Mouse (Mus musculus) CD4-positive, CD25-positive, alpha-beta regulatory T cell, adult 4 months (primary cell): ENCODE measurements around the gene Nup107. TPM values are rescaled to one million over a fixed set of nuclear protein-coding genes. Genes with fewer than 3 reads are reported as not detected.
A peak's percentile ranks its signal among the peaks of the same experiment; 100 is the strongest.

ENCODE experiments used
- ATAC-seq: one replicate; pipeline ENCODE4 v1.8.0; 2017
- polyA plus RNA-seq, 2 experiments: library from polyadenylated mRNA; unstranded; fragments of 100-300 nt; shearing (Covaris generic); gene quantifications; one replicate each; pipeline ENCODE4 v1.2.1; 2017

Gene Nup107
- polyA plus RNA-seq, 2 experiments from 2014 or later, result 54.8 to 65.4 TPM

- ATAC-seq, result no peak
Measured at GRCm38 (mm10) chr10:117799806-117800205, 7.3 kb upstream of the Nup107 start.

- peak; percentile 26 for ATAC-seq
Measured at GRCm38 (mm10) chr10:117798436-117799035, 6.0 kb upstream of the Nup107 start.

DNA sequence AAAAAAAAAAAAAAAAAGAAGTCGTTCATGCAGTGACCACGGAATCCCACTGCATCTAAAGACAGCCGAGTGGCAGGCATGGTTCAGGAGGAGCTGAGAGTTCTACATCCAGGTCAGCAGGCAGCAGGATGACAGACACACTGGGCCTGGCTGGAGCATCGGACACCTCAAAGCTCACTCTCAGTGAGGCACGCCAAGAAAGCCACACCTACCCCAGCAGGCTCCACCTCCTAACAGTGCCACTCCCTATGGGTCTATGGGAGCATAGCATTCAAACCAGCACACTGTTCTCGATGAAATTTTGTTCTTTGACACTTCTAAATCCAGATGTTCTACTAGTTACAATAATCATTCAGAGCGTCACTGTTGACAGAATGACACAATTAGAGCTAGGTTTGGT is 5.2 kb upstream of the Nup107 start:
- no peak for ATAC-seq

- ATAC-seq, result no peak
Measured at GRCm38 (mm10) chr10:117797106-117797505, 4.6 kb upstream of the Nup107 start.

DNA sequence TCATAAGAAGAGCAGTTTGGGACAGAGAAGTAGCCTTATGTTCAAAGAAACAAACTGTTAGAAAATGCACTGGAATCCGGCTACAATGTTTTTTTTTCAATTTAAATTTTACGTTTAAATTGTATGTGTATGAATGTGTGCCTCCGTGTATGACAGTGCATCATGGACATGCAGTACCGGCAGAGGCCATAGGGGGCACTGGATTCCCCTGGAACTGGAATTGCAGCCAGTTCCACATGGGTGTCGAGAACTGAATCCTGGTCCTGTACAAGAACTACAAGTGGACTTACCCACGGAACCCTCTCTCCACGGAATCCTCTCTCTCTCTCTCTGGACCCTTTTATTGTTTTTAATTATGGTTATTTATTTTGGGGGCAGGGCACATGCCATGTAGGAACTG is 3.7 kb upstream of the Nup107 start:
- no peak for ATAC-seq

- ATAC-seq, result no peak
Measured at GRCm38 (mm10) chr10:117795206-117795605, 2.7 kb upstream of the Nup107 start.

GRCm38 (mm10) chr10:117793436-117794030 is 1.0 kb upstream of the Nup107 start:
- no peak for ATAC-seq

DNA sequence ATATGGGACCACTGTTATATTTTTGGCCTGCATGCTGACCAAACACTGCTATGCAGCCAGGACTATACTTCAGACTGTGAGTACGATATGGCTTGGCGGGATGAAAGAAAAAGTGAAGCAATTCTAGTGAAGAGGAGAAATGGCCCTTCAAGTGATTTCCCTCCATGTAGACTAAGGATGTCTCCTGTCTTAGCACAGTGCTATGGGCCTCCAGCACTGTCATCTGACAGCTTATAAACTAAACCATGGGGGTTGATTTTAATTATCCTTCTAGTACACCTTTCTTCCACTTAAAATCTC is 1.4 kb downstream of the Nup107 start:
- no peak for ATAC-seq

- no peak for ATAC-seq
Measured at GRCm38 (mm10) chr10:117790421-117791170, 1.9 kb downstream of the Nup107 start.

GRCm38 (mm10) chr10:117790011-117790410 is 2.5 kb downstream of the Nup107 start:
- no peak for ATAC-seq

DNA sequence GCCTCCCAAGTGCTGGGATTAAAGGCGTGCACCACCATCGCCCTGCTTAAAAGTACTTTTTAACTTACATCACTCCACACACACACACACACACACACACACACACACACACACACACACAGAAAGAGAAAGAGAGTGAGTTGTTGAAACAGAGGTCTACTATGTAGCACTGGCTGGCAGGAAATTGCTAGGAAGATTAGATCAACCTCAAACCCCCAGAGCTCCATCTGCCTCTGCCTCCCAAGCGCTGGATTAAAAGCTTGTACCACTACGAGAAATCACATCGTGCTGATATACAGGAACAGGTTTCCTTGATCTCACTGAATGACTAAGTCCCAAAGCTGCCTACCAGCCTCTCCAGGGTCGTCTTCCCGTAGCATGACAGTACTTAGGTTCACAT is 7.9 kb downstream of the Nup107 start:
- peak; percentile 97 for ATAC-seq

DNA sequence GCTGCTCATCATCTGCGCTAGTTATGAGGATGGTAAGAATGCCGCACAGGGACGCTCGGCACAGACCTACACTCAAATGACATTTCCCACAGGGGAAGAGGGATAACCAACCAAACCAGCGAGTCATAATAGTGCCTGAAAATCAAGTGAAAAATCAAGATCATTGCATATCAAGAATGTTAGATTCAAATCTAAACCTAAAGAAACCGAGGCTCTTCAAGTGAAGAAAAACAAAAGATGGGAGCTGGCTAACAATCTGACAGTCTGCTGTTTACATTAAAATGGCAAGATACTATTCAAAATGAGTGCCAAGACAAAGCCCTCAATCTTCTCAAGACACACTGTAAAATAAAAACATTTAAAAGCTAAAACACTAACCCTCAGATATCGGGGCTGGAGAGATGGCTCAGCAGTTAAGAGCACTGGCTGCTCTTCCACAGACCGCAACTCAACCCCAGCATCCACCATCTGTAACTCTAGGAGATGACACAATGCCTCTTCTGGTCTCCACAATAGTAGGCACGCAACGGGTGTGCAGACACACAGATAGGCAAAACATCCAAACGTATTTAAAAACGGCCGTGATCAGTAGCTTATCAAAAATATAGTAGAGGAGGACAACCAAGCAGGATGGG is 8.6 kb downstream of the Nup107 start:
- ATAC-seq, result no peak

DNA sequence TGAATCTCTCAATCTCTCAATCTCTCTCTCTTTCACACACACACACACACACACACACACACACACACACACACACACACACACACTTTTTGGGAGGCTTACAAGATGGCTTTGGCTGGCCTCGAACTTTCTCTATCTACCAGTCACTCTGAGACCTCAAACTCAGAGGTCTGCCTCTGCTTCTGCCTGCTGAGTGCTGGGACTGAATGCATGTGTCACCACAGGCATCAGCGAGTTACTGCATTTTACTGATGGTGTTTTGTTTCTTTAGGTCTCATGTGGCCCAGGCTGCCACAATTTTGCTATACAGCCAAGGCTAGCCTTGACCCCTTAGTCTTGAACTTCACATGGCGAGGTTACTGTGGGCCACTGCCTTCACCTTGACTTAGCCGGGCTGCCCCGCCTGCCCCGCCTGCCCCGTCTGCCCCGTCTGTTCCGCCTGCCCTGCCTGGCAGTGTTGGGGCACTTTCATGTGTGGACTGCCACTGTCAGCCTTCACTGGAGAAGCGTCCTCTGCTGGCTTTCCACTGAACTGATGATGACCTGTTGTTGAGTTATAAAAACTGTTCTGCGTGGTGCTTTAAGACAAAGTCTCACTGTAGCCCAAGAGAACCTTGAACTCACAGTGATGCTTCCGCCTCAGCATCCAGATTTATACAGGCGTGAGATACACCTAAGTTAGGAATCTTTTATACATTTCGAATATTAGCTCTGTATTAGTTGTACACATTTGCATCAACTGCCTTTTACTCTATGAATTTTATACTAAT is 9.8 kb downstream of the Nup107 start:
- no peak for ATAC-seq

- ATAC-seq, result no peak
Measured at GRCm38 (mm10) chr10:117782056-117782455, 10.4 kb downstream of the Nup107 start.

GRCm38 (mm10) chr10:117781021-117781725 is 11.3 kb downstream of the Nup107 start:
- ATAC-seq, result no peak

- no peak for ATAC-seq
Measured at GRCm38 (mm10) chr10:117780306-117780911, 12.1 kb downstream of the Nup107 start.

DNA sequence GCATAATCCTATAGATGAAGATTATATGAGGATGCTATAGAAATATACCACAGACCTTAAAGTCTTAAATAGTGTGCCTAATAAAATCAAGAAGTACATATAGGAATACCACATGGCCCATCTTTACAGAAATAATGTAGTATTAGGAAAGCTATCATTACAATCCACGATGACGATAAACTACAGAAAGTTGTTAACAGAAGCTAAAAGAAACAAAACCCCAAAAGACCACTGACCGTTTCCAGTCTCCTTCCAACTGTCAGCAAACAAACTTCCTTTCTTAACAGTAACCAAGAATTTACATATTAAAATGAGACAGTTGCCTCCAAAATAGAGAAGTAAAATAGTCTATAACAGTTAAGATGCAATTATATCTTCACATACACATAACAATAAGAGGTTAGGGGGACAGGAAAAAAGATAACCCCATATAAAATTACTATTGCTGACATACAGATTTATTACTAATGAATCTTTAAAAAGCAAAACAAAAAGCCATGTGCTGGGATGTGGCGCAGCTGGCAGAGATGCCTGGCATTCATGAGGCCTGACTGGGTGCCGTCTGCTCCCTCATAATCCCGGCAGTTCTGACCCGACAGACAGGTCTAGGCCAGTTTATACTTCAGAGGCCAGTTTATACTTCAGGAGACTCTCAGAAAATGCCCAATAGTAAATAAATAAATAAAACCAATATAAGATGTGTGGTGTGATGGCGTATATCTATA is 12.8 kb downstream of the Nup107 start:
- no peak for ATAC-seq

- ATAC-seq, result no peak
Measured at GRCm38 (mm10) chr10:117778951-117779350, 13.6 kb downstream of the Nup107 start.

- ATAC-seq, result no peak
Measured at GRCm38 (mm10) chr10:117778328-117778910, 14.1 kb downstream of the Nup107 start.

DNA sequence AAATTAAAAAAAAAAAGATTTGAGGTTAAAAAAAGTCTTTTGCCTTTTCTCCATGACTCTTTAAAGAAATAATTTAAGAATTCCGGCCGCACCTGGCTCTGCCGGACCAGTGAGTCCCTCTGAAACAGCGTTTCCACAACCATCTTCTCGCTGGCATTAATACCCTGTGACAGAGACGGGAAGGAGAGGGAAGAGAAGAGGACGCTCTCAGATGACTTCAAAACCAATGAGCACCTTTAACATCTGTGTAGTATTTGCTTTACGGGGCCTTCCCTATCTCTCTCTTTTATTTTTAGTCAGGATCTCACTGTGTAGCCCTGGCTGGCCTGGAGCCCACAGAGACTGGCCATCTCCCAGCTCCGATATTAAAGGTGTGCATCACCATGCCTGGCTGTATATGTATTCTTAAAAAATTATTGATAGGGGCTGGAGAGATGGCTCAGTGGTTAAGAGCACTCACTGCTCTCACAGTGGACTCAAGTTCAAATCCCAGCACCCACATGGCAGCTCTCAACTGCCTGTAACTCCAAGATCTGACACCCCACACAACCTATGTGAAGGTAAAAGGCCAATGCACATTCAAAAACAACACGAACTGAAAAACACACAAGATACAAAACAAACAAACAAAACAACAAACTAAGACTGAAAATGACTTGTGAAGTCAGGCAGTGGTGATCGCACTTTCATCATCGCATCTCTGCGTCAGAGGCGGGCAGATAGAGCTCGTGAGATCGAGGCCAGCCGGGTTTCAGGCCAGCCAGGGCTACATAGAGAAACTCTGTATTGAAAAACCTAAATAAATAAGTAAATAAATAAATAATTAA is 14.8 kb downstream of the Nup107 start:
- no peak for ATAC-seq
